Mouse (Mus musculus): Measurements from ENCODE around the gene Cacng6. TPM values are rescaled to one million over a fixed set of nuclear protein-coding genes. Genes with fewer than 3 reads are reported as not detected.

The Cacng6 gene
- total RNA-seq, 2 experiments from 2014 or later: 1.8 to 1.9 TPM

DNA sequence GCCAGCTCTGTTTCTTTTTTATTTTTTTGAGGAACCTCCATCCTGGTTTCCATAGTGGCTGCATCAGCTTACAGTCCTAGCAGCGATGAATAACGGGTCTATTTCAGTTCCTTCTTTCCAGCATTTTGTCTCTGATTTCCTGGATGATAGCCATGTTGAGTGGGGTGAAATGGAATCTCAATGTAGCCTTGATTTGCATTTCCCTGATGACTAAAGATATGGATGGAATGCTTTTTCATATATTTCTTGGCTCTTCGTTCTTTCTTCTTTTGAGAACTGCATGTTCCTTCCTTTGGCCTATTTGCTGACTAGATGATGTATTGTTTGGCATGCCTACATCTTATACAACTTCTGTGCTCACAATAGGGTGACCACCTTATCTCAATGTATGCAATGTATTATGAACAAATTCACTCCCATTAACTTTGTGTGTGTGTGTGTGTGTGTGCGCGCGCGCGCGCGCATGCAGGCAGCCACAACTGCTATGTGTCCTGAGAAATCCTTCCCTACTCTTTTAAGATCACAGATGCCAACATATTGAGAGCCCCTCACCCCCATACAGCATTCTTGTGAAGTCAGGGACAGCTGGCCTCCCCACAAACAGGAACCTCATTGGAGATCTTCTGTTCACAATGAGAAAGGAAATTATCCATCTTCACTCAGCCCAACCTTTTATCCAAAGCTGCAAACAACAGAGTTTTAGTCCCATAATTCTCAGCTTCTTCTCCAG, 33.3 kb downstream of the Cacng6 start:
- peak in 1 of 2 experiments; percentile 54 for DNase-seq (ENCODE audit: low spot score in 2 of 2)

DNA sequence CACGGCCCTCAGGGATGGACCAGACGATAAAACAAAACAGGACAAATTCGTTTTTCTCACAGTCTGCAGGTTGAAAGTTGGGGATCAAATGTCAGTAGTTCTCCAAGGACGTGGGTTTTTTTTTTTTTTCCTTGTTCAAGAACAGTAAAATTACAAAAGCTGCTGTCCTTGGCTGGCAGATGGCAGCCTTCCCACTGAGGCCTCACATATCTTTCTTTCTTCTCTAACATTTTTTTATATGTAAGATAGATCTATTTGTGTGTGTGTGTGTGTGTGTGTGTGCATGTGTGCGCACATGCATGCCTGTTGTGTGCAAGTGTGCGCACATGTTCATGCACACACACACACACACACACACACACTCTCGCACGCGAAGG, 33.8 kb downstream of the Cacng6 start:
- no peak for DNase-seq (ENCODE audit: low spot score in 2 of 2)

DNA sequence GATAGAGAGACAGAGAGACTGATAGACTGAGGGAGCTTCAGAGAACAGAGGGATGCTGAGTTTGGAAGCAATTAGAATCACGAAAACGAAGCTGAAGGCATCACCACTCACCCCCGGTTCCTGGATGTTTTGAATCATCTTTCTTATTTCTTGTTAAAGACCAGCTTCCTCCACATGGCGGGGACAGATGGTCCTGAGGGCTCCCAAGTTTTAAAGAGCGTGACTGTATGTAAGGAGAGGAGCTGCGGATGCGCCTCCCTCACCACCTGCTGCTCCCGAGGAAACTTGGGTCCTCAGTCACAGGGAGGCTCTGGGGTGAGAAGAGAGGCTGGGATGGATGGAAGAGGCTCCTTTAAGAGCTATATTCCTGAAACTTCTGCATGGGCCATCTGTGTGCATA, 36.3 kb downstream of the Cacng6 start:
- DNase-seq (ENCODE audit: low spot score in 2 of 2): peak; percentile 44 to 79

DNA sequence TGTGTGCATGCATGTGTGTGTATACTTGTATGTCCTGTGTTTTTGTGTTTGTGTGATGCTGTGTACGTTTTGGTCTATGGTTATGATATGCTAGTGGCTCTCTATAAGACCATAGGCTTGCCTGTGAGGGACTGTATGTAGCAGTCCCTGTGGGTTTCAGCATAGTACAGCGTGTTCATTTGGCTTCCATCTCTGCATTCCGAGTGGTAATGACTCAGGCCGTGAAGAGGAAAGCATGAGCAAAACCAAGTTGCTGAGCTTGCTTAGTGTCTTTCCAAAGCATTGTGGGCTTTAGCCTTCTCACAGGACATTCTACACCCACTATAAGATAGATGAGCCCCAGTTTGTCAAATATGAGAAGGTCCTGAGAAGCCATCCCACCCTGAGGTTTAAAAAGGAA, 39.3 kb downstream of the Cacng6 start:
- no peak for DNase-seq (ENCODE audit: low spot score in 2 of 2)

DNA sequence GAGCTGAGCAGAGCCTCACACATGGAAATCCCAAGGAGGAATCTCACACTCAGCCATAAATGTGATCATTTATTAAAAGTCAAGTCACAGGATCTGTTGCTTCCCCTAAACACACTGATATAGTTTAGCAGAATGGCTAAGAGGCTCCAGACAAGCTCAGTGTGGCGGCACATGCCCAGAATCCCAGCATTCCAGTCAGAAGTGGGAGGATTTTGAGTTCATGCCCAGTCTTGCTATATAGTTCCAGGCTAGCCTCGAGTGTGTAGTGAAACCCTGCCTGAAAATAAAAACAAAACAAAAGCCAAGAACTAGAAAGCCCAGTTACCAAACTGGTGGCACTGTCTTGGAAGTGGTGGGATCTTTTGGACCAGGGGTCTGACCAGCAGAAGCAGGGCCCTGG, 44.6 kb downstream of the Cacng6 start:
- DNase-seq (ENCODE audit: low spot score in 2 of 2): no peak

DNA sequence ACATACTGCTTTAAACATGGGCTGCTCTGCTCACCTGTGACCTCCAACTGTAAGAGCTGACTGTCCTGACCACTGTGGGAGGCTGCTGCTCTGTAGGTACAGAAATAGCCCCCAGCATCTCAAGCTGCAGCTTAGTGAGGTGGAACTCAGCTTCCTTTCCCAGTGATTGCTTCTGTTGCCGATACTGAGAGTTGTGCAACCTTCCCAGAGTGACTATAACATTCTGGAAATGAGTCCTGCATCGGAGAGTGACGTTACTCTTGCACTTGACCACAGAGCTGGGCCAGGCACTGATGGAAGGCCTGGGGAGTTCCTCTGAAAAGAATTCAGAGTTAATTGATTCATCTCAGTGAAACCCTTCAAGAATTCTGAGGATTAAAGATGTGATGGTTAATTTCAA, 48.8 kb downstream of the Cacng6 start:
- DNase-seq (ENCODE audit: low spot score in 2 of 2): no peak

DNA sequence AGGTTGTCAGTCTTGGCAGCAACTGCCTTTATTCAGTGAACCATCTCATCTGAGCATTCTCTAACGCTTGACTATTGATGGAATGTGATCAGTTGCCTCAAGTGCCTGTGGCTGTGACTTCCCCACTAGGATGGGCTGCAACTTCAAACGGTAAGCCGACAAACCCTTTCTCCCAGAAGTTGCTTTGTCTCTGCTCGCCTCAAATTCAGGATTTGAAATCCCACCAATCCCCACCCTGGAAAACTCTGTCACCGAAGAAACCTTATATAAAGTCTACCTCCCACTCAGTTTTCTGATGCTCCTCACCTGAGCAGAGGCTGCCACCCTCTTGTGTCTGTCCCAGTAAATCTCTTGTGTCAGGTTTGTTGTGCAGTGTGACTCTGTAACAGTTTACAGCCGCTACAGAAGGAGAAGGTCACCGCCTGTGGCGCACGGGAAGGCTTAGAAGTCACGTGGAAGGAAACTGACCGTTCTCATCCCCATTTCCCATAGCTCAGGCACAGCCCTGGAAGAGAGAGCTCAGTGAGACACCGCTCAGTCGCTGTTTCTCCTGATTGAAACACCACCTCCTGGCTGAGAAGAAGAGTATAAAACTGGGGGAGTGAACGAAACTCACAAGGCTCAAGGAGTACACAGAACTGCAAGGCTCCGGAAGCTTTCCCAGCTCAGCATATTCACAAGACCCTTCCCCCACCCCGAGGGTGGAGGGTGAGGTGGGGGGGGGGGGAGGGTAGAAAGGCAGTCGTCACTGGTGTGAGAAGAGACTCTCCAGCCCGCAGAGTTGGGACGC, 50.5 kb downstream of the Cacng6 start:
- no peak for DNase-seq (ENCODE audit: low spot score in 2 of 2)

DNA sequence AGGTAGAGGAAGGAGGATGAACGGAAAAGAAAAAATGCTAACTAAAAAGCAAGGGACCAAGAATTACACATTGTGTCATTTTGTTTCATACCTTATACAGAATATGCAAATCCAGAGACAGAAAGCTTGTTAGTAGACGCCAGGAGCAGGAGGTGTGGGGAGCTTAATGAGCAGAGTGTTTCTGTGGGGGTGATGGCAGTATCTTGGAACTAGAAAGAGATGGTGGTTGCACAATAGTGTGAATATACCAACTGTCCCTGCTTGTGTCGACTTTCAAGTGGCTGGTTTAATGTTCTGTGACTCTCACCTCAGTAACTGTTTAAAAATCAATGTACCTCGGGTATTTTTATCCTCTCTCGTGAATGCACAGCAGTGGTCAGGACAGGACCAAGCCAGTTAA, 52.7 kb downstream of the Cacng6 start:
- peak in 1 of 2 experiments; percentile 67 for DNase-seq (ENCODE audit: low spot score in 2 of 2)

DNA sequence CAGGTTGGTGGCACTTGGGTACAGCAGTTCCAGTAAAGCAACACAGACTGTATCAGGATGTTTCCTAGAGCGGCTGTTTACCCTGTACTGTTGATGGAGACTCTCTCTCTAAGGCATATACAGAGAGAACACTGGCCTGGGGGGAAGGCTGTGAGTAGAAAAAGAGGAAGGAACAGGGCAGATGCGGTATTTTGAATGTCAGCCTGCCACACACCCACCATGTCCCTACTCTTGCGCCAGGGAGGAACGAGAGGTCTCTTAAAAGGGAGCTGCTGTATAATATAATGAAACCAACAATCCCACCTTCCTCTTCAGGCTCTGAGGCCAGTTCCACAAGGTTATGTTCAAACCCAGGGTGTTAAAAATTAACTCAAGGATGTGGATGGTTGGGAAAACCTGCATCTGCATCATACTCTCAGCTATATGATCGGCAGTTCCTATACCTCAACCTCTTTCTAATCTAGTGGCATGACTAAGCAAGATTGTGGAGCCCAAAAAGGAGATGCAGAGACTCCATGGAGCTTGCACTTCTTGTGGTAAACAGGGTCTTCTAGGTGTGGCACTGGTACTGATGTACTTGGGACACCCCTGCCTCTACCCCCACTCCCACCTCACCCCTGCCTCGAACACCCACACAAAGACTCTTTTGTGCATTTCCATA, 58.1 kb downstream of the Cacng6 start:
- DNase-seq (ENCODE audit: low spot score in 2 of 2): no peak

Small RNAs within 50 kb of the gene (microRNA-seq; reads per million reads assigned to microRNA genes)
- gene Gm23450: 518 to 662 reads per million in 2 experiments

Other genes starting within 250 kb of the Cacng6 start
- gene Nlrp12, start 174.5 kb upstream of the Cacng6 start, total RNA-seq (2021): under 1 TPM in 1 of 2 experiments, not detected in 1; 0.16 TPM
- gene Myadm, start 135.1 kb upstream of the Cacng6 start, total RNA-seq (2021): 100 to 1,000 TPM; 119 TPM
- 100 to 1,000 TPM; 591 TPM for gene Prkcg, start 135.0 kb upstream of the Cacng6 start, total RNA-seq (2021)
- 100 to 1,000 TPM; 115 to 121 TPM for gene Cacng7, start 91.2 kb upstream of the Cacng6 start, total RNA-seq (2021)
- 100 to 1,000 TPM; 388 to 402 TPM for gene Cacng8, start 33.5 kb upstream of the Cacng6 start, total RNA-seq (2021)
- not detected for gene Tarm1, start 78.4 kb downstream of the Cacng6 start, total RNA-seq (2021)
- 1 to 10 TPM in 1 of 2 experiments, under 1 TPM in 1; 0.65 to 1.3 TPM for gene Oscar, start 192.0 kb downstream of the Cacng6 start, total RNA-seq (2021)
- gene Ndufa3, start 193.2 kb downstream of the Cacng6 start, total RNA-seq (2021): 100 to 1,000 TPM; 634 to 664 TPM
- gene Tfpt, start 205.7 kb downstream of the Cacng6 start, total RNA-seq (2021): 10 to 100 TPM; 37.0 to 41.1 TPM
- 10 to 100 TPM; 52.5 to 55.9 TPM for gene Prpf31, start 205.8 kb downstream of the Cacng6 start, total RNA-seq (2021)
- gene Cnot3, start 221.1 kb downstream of the Cacng6 start, total RNA-seq (2021): 10 to 100 TPM; 53.6 to 61.3 TPM
- 1 to 10 TPM; 5.5 to 6.2 TPM for gene Leng1, start 241.6 kb downstream of the Cacng6 start, total RNA-seq (2021)

Measured in layer of hippocampus, postnatal 14 days (tissue).